Mouse (Mus musculus) brain, embryonic 18.5 days (tissue): Measurements from ENCODE around the gene Fem1b.
A peak's percentile ranks its signal among the peaks of the same experiment; 100 is the strongest.
"Not testable (repeated sequence)": the region's sequence is repeated elsewhere in the genome, so short reads cannot be mapped to it uniquely, and the experiment has no call there.

Experiments used
- DNase-seq: peaks from one replicate; pipeline ENCODE4 v3.0.0-alpha.2; 2012; ENCODE audit warnings: low read depth, low spot score

The Fem1b gene

GRCm38 (mm10) chr9:62811516-62812121 lies at the start of gene Fem1b:
TSS of gene Fem1b (minus strand) at chr9:62811934.
- peak; percentile 86 for DNase-seq

DNA sequence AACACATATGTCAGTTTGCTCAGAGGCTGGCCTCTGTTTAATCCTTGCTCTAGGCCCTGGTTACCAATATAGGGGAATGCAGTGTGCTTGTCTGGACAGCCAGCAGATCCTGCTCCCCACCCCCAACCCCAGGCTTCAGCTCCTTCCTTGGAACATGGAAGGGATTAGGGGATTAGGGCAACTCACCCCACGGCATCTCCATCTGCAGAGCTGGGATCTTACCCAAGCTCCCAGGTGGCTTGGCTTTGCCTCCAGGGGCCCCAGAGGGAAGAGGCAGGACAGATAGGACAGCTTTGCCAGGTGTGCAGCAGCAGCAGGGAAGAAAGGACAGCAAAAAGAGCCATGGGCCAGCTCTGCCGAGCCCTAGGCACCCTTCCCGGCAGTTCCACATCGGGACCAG lies 49.1 kb upstream of the Fem1b start:
- DNase-seq: no peak

- not testable (repeated sequence) for DNase-seq
Measured at GRCm38 (mm10) chr9:62860102-62860501, 48.4 kb upstream of the Fem1b start.

DNA sequence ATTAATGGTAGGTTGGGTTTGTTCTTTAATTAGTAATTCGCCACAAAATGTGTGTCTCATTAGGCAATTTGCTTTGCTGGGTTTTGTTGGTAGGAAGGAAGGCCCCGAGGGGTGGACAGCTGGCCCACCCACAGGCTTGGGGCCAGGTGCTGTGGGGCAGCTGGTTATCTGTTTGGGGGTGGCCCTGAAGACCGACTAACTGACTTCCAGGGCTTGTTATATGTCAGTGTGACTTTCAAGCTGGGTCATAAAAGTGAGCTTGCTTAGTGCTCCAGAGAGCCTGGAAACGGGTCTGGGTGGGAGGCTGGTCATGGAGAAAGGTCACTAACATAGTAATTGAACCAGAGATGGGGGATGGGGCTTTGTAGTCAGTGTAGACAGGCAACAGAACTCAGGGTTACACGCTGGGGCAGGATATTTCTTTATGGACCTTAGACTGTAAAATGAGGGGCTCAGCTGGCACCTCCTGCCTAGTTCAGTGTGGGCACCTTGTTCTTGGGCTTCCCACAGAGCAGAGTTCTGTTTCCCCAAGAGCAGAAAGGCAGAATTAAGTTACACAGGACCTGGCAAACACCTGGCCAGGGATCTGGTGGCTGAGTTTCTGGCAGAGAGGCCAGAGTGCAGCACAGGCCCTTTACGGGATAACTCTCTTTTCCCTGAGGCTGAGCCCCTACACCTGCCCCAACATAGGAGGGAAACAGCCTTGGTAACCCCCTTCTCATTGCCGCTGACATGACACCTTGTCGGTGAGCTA lies 46.7 kb upstream of the Fem1b start:
- no peak for DNase-seq

DNA sequence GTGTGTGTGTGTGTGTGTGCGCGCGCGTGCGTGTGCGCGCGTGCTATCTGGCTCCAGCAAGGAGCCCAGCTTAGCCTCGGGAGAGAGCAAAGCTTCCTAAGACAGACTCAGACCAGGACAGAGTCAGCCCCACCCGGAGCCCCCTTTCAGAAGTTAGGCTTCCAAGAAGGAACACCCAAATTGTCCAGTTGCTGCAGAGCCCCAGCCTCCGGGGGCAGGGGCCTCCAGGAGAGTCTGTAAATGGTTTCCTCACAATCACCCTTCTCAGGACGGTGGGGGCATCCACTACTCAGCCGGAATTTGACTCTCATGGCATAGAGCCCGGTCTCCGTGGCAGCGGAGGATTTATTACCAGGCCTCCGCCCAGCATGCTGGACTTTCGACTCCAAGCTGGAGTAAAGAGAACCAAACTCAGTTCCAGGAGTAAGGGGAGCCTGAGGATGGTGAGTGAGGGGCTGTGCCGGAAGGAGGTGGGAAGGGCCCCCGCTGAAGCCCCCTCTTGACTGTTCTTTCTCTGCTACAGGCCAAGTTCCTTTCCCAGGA lies 46.1 kb upstream of the Fem1b start, which contains the start of gene Calml4:
Calml4 (plus strand) TSS at position 362 of the 543 bp plus-strand sequence.
- DNase-seq: no peak

GRCm38 (mm10) chr9:62857216-62857615 lies 45.5 kb upstream of the Fem1b start:
- DNase-seq: no peak

DNA sequence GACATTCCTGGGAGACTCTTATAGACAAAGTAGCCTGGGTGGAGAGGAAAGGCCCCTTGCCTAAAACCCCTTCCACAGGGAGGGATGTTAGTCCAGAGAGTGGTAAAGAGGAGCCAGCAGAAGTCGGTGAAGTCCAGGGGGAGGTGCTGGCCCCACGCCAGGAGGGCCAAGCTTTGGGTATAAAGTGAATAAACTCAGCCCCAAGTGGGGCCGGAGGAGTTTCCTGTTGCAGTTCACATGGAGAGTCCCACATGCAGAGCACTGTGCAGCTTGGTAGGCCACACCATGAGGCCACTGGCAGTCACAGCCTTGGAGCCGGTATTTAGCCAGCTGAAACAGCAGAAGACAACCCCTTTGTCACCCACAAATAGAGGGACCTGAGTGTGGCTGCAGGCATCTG lies 42.7 kb upstream of the Fem1b start:
- no peak for DNase-seq

DNA sequence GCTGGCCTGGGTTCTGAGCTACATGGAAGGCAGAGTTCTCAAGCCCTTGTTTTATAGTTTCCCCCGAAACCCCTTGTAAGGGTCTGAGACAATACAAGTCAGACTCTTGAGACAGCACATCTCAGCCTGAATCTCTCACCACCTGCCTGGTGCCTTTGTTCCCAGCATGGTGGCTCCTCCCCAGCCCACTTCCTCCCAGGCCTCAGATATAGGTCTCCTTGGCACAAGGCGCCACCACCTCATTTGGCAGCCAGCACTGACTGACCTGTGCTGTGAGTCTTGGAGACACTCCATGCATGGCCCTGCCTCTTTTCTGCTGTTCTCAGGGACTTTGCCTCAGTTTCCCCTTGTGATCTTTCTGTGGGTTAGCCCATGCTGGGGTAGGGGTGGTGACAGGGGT lies 39.8 kb upstream of the Fem1b start:
- no peak for DNase-seq

DNA sequence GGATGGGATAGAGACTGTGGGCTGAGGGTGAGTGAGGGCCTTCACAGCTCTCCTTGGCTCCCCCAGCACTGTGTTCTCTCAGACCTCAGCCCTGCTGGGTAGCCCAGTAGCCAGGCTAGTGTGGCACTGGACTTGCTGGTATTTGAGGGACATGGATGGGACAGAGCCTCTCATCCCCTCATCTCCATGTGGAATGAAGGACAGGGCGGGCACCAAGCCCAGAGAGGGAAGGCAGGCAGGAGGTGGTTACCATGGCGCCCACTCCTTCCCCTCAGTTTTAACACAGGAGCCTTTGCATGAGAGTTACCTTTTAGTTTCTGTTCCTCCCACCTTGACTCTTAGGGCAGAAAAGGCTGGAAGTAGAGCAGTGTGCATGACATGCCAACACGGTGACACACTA lies 36.9 kb upstream of the Fem1b start:
- no peak for DNase-seq

DNA sequence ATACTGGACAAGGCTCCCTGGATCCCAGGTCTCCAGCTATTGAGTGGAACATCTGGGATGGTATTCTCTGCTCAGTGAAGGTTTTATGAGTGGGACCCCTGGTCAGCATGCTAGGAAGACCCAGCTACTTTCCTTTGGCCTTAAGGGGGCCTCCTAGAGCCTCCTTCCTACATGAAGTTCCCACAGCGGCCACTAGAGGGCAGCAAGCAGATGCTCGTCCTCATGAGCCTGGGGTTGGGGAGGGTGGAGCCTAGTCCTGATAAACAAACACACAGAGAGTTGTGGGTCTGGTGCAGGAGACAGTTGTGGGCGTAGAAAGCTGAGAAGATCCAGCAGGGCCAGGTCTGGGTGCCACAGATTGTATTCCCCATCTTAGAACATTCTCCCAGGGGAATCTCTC lies 36.0 kb upstream of the Fem1b start:
- DNase-seq: peak; percentile 37

DNA sequence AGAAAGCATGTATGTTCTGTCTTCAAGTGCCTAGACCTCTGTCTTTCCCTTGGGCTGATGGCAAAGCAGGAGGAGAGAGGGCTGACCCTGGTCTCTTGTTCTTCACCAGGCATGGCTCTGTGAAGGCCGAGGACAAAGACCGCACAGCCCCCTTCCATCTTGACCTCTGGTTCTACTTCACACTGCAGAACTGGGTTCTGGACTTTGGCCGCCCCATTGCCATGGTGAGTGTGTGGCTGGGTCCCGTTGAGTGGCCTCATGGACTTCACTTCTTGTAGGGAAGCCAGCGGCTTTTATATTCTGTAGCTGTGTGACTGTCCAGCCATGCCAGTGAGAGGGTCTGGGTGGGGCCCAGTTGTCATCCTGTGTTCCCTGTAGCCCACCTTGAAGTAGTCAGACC lies 32.7 kb upstream of the Fem1b start:
- DNase-seq: no peak

GRCm38 (mm10) chr9:62843356-62844024 lies 31.8 kb upstream of the Fem1b start:
- DNase-seq: no peak

DNA sequence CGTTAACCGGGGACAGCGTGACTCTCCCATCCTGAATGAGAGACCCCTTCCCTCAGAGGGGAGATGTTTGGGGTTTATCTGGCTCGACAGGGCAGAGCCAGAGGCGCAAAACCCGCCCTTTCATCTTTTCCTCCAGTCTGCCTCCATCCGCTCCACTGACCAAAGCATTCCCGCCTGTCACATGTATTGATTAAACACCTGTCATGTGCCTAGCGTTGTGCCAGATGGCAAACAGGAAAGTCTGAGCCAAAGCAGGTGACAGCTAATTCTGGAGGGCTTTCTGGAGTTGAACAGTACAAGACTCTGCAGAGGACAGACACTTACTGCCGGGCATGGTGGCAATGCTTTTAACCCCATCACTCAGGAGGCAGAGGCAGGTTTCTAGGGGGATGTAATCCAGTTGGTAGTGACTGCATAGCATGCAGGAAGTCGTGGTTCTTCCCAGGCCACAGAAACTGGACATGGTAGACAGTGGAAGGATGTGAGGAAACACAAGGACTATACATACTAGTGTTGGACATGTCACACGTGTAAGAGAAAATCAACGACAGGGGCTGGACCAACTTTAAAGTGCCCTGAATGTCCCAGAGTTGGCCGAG lies 27.5 kb upstream of the Fem1b start:
- DNase-seq: no peak

GRCm38 (mm10) chr9:62838506-62839171 lies 26.9 kb upstream of the Fem1b start, which contains the start of gene Cln6:
TSS of gene Cln6 (plus strand) at chr9:62838785.
- DNase-seq: peak; percentile 69

DNA sequence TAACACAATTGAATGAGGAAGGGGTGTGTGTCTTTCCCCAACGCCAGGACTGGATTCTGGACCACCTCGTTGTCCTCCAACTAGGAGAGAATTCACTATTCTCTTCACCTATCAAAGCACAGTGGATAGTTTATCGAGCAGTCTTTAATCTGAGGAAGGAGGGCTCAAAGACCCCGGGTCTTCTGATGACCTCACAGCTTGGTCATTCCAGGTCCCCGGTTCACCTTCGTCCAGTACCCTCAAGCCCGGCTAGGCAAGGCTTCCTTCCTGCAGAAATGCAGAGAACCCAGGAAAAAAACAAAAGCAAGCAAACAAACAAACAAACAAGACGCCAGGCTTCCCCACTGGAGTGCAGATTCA lies 26.4 kb upstream of the Fem1b start:
- DNase-seq: no peak

- no peak for DNase-seq
Measured at GRCm38 (mm10) chr9:62837611-62838010, 25.9 kb upstream of the Fem1b start.

DNA sequence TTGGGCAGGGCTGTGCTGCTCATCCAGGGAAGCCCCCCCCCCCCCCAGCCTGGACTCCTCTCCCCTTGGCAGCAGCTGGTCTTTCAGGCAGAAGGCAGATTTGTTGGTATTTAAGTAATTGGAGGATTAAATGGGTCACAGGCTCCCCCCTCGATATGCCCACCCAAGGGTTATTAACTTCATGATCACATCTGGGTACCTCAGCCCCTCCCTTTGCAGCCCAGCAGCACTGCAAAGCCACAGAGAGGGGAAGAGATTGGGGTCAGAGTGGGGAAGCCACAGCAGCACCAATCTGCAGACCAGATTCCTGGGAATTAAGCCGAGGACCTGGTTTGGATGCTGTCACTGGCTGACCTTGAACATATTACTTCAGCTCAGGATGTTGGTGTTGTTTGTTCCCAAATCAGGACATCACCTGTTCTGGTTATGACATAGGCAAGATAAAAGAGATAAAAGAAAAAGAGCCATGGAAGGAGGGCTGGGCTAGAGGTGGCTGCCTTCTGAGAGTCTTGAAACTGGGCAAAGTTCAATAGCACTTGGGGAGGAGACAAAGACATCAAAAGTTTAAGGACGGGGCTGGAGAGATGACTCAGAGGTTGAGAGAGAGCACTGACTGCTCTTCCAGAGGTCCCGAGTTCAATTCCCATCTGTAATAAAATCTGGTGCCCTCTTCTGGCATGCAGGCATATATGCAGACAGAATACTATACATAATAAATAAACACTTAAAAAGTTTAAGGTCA lies 24.1 kb upstream of the Fem1b start:
- no peak for DNase-seq

- no peak for DNase-seq
Measured at GRCm38 (mm10) chr9:62834906-62835305, 23.2 kb upstream of the Fem1b start.

GRCm38 (mm10) chr9:62829877-62830276 lies 18.1 kb upstream of the Fem1b start:
- no peak for DNase-seq

- DNase-seq: peak; percentile 81
Measured at GRCm38 (mm10) chr9:62828662-62829086, 16.9 kb upstream of the Fem1b start.
